Mouse (Mus musculus): ENCODE results near the gene Ngrn.

DNA sequence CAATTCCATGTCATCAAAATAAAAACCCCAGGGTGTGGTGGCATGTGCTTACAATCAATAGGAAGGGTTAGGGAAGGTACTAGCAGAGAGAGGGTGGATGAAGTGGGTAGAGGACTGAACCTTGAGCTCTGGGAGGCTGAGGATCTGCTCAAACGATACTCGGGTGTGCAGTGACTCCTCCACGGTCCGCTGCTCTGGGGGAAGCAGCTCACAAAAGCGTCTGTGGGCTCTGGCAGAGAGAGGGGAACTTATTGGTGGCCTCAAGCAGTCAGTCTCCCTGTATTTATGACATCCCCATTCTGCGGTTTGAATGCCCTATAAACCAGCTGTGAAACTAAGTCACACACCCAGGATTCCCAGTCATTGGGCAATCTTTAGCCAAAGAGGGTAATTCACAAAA, 30.8 kb upstream of the Ngrn start:
- TF ChIP-seq POLR2A (IDR thresholded peaks at IDR 0.05; ENCODE audit: borderline replicate concordance, low read depth, low read length): no peak
- TF ChIP-seq CTCF (IDR thresholded peaks at IDR 0.05; ENCODE audit: low read depth, low read length): no peak
